Mouse (Mus musculus): ENCODE data around the gene Rhbg. TPM values are rescaled to one million over a fixed set of nuclear protein-coding genes. Genes with fewer than 3 reads are reported as not detected.

Gene Rhbg
- polyA plus RNA-seq, 1 experiment from 2014 or later, result 0.37 TPM

DNA sequence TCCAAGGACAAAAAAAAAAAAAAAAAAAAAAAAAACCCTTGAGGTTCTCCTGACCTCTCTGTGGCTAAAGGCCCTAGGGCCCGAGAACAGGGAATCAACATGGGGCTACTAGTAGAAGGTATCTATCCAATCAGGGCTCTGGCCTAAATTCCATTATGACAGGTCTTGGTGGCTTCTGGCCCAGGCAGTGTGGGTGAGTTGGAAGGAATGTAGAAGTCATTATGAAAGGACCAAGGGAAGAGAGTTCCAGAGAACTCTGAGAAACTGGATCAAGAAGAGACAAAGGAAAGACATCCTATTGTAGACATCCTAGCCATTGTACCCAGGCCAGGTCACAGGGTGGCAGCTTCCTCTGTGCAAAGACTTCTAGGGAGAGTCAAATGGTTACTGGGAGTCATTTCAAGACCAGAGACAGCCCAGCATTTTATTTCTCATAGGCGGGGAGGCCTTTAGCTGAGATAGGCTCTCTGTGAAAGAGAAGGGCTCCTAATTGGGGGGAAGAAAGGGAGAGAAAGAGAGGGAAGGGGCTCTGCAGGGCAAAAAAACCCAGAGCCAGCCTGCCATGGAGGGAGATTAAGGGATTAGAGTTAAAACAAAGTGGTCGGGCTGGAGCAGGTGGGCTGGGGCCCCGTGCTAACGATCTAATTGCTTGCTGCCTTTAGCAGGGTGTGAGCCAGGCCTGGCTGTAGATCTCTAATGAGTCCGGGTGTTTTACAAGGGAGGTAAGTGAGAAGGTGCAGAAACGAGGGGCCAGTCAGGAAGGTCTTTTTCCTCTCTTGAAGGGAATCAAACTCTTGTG is 21.5 kb downstream of the Rhbg start:
- Histone ChIP-seq H3K9me3 (no peaks in the 10 kb centered on the region), H3K4me3 (0 out of 2 replicates have a peak overlapping the region, but pooled peaks have one; percentile 23), H3K36me3 (replicated peaks) (peaks cover 24% of the 10 kb centered on the region), H3K27ac (peak overlapping the region; percentile 88), H3K4me1 (peaks cover 100% of the 10 kb centered on the region), H3K27me3 (ENCODE audit: poor library complexity, severe bottlenecking) (peaks cover 100% of the 10 kb centered on the region)
- 10% methylated on average over 7 of the region's 7 CpGs for WGBS
- peak; percentile 67 for DNase-seq (ENCODE audit: extremely low spot score, low spot score)

DNA sequence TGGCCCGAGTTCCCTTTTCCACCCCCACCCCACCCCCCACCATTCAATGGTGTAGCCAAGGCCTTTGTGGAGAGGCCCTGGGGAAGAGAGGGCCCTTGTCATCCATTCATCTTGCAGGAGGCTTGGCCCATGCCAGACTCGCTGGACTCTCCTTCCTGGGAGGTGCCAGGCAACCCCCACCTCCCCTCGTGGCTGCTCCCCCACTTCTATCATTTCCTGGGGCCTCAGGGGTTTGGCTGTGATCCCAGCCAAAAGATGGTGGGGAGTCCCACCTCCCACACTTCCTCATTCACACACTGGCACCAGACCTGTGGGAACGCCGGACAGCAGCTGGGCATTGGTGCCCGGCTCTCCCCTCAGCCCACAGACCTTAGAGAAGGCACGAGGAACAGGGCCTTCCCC is 22.2 kb downstream of the Rhbg start:
- Histone ChIP-seq H3K4me3 (peak overlapping the region; percentile 1; the same call in 1 of the 2 replicates), H3K4me1 (peaks cover 100% of the 10 kb centered on the region), H3K36me3 (replicated peaks) (peaks cover 32% of the 10 kb centered on the region), H3K27ac (peak overlapping the region; percentile 88), H3K27me3 (ENCODE audit: poor library complexity, severe bottlenecking) (peaks cover 100% of the 10 kb centered on the region), H3K9me3 (no peaks in the 10 kb centered on the region)
- no peak for DNase-seq (ENCODE audit: extremely low spot score, low spot score)
- WGBS, result 48% methylated on average over 7 of the region's 7 CpGs

DNA sequence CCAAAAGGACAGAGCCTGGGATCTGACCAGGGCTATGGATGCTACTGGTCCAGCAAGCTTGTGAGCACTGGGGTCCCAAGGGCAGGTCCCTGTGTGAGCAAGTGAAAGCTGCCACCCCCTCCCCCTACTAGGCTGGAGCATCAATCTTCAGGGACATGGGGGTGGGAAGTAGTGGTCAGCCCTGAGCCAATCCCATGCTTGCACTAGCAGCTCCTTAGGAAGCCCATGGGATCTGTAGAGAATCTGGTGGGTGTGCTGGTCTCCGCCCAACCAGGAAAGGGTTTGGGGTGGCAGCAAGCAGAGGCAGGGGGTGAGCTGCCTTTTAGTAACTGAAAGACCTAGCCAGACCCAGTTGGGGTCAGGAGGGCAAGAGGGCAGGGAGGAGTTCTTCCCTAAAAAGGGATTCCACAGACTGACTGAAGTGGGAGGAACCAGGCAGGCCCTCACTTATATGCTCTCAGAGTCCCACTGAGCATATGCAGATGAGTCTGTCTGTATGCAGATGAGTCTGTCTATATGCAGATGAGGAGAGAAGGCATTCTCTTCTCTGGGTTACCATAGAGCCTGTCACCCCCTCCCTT is 23.4 kb downstream of the Rhbg start:
- peak overlapping the region; percentile 88 for H3K27ac ChIP-seq
- peaks cover 43% of the 10 kb centered on the region for H3K36me3 ChIP-seq (replicated peaks)
- H3K4me1 ChIP-seq, result peaks cover 100% of the 10 kb centered on the region
- no peak for DNase-seq (ENCODE audit: extremely low spot score, low spot score)
- 26% methylated on average over 1 of the region's 1 CpGs for WGBS
- H3K9me3 ChIP-seq, result no peaks in the 10 kb centered on the region
- peaks cover 99% of the 10 kb centered on the region for H3K27me3 ChIP-seq (ENCODE audit: poor library complexity, severe bottlenecking)
- H3K4me3 ChIP-seq, result peak overlapping the region; percentile 6; the same call in 1 of the 2 replicates

GRCm38 (mm10) chr3:88230262-88231047 is 24.1 kb downstream of the Rhbg start:
- Histone ChIP-seq H3K4me1 (peaks cover 100% of the 10 kb centered on the region), H3K4me3 (peak overlapping the region; percentile 6; the same call in 1 of the 2 replicates), H3K9me3 (no peaks in the 10 kb centered on the region), H3K27me3 (ENCODE audit: poor library complexity, severe bottlenecking) (peaks cover 99% of the 10 kb centered on the region), H3K27ac (peak overlapping the region; percentile 88), H3K36me3 (replicated peaks) (peaks cover 50% of the 10 kb centered on the region)
- no peak for DNase-seq (ENCODE audit: extremely low spot score, low spot score)
- WGBS, result 41% methylated on average over 17 of the region's 17 CpGs

GRCm38 (mm10) chr3:88229526-88229925 is 25.0 kb downstream of the Rhbg start:
- no peak for DNase-seq (ENCODE audit: extremely low spot score, low spot score)
- H3K9me3 ChIP-seq, result no peaks in the 10 kb centered on the region
- H3K27me3 ChIP-seq (ENCODE audit: poor library complexity, severe bottlenecking), result peaks cover 99% of the 10 kb centered on the region
- peaks cover 100% of the 10 kb centered on the region for H3K4me1 ChIP-seq
- peaks cover 59% of the 10 kb centered on the region for H3K36me3 ChIP-seq (replicated peaks)
- 77% methylated on average over 6 of the region's 6 CpGs for WGBS
- peak overlapping the region; percentile 88; the same call in 1 of the 2 replicates for H3K27ac ChIP-seq
- H3K4me3 ChIP-seq, result no peak overlapping the region; the same call in 1 of the 2 replicates

GRCm38 (mm10) chr3:88228906-88229305 is 25.6 kb downstream of the Rhbg start:
- H3K27ac ChIP-seq, result peak overlapping the region; percentile 54; the same call in 1 of the 2 replicates
- 54% methylated on average over 4 of the region's 4 CpGs for WGBS
- H3K4me1 ChIP-seq, result peaks cover 100% of the 10 kb centered on the region
- H3K27me3 ChIP-seq (ENCODE audit: poor library complexity, severe bottlenecking), result peaks cover 99% of the 10 kb centered on the region
- DNase-seq (ENCODE audit: extremely low spot score, low spot score), result no peak
- no peak overlapping the region for H3K4me3 ChIP-seq
- no peaks in the 10 kb centered on the region for H3K9me3 ChIP-seq
- H3K36me3 ChIP-seq (replicated peaks), result peaks cover 65% of the 10 kb centered on the region

- H3K27me3 ChIP-seq (ENCODE audit: poor library complexity, severe bottlenecking), result peaks cover 99% of the 10 kb centered on the region
- no peaks in the 10 kb centered on the region for H3K9me3 ChIP-seq
- peak overlapping the region; percentile 54 for H3K27ac ChIP-seq
- no peak for DNase-seq (ENCODE audit: extremely low spot score, low spot score)
- WGBS, result 64% methylated on average over 6 of the region's 6 CpGs
- H3K4me1 ChIP-seq, result peaks cover 100% of the 10 kb centered on the region
- H3K36me3 ChIP-seq (replicated peaks), result peaks cover 75% of the 10 kb centered on the region
- peak overlapping the region; percentile 1; the same call in 1 of the 2 replicates for H3K4me3 ChIP-seq
Measured at GRCm38 (mm10) chr3:88227976-88228375, 26.5 kb downstream of the Rhbg start.

DNA sequence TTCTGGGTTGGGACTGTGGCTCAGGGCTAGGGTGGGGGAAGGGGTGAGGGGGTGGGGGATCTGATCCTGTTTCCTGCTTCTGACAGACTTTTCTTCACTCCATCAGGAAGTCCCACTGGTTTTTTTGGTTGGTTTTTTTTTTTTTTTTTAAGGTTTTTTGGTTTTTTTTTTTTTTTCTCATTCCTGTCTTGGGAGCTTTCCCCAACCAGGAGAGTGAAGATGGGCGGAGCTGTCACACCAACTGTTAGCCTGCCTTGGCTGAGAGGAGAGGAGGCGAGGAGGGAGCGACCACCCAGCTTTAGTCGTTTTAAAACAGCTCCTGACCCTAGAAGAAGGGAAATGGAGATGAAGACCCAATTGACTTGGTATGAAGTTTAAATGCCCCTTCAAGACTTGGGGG is 27.2 kb downstream of the Rhbg start:
- no peak overlapping the region; the same call in 1 of the 2 replicates for H3K4me3 ChIP-seq
- H3K4me1 ChIP-seq, result peaks cover 100% of the 10 kb centered on the region
- peak overlapping the region; percentile 62; the same call in 1 of the 2 replicates for H3K27ac ChIP-seq
- WGBS, result 41% methylated on average over 4 of the region's 4 CpGs
- no peaks in the 10 kb centered on the region for H3K9me3 ChIP-seq
- no peak for DNase-seq (ENCODE audit: extremely low spot score, low spot score)
- peaks cover 99% of the 10 kb centered on the region for H3K27me3 ChIP-seq (ENCODE audit: poor library complexity, severe bottlenecking)
- H3K36me3 ChIP-seq (replicated peaks), result peaks cover 82% of the 10 kb centered on the region

DNA sequence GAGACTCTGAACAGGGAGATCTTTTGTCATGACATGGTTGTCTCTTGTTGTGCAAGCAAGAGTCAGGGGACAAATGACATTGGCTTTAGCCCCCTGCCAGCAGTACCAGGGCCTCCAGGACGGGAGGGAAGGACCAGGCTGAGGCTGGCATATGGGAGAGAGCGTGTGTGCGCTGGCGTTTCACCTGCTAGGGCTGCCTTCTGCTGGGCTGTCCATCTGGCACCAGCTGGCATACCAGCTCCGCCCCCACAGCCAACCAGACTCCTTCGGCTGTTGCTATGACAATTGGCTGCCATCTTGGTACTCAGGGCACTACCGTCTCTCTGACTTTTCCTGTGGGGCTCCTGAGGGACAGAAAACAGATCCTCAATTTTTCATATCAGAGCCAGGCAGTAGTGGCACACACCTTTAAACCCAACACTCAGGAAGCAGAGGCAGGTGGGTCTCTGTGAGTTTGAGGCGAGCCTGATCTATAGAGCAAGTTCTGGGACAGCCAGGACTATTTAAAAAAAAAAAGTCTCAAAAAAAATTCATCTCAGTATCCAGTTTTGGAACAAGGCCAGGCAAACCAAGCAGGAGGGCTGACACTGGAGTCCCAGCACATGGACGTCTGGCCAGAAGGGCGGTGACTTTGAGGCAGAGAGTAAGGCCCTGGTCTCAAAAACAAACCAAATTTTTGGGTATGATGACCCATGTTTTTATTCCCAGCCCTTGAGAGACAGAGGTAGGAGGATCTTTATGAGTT is 28.2 kb downstream of the Rhbg start:
- Histone ChIP-seq H3K4me3 (peak overlapping the region; percentile 18; the same call in 1 of the 2 replicates), H3K4me1 (peaks cover 100% of the 10 kb centered on the region), H3K36me3 (replicated peaks) (peaks cover 92% of the 10 kb centered on the region), H3K9me3 (no peaks in the 10 kb centered on the region), H3K27ac (peak overlapping the region; percentile 75), H3K27me3 (ENCODE audit: poor library complexity, severe bottlenecking) (peaks cover 99% of the 10 kb centered on the region)
- DNase-seq (ENCODE audit: extremely low spot score, low spot score), result no peak
- WGBS, result 87% methylated on average over 10 of the region's 10 CpGs

GRCm38 (mm10) chr3:88224929-88225328 is 29.6 kb downstream of the Rhbg start:
- H3K9me3 ChIP-seq, result no peaks in the 10 kb centered on the region
- peaks cover 100% of the 10 kb centered on the region for H3K36me3 ChIP-seq (replicated peaks)
- peak overlapping the region; percentile 75 for H3K27ac ChIP-seq
- DNase-seq (ENCODE audit: extremely low spot score, low spot score), result no peak
- WGBS, result 56% methylated on average over 2 of the region's 2 CpGs
- H3K27me3 ChIP-seq (ENCODE audit: poor library complexity, severe bottlenecking), result peaks cover 99% of the 10 kb centered on the region
- H3K4me3 ChIP-seq, result peak overlapping the region; percentile 19; the same call in 1 of the 2 replicates
- peaks cover 100% of the 10 kb centered on the region for H3K4me1 ChIP-seq

- Histone ChIP-seq H3K27ac (peak overlapping the region; percentile 98), H3K27me3 (ENCODE audit: poor library complexity, severe bottlenecking) (peaks cover 99% of the 10 kb centered on the region), H3K9me3 (no peaks in the 10 kb centered on the region), H3K36me3 (replicated peaks) (peaks cover 96% of the 10 kb centered on the region), H3K4me3 (peak overlapping the region; percentile 78; the same call in 1 of the 2 replicates), H3K4me1 (peaks cover 99% of the 10 kb centered on the region)
- WGBS, result 77% methylated on average over 6 of the region's 6 CpGs
- no peak for DNase-seq (ENCODE audit: extremely low spot score, low spot score)
Measured at GRCm38 (mm10) chr3:88222446-88222845, 32.1 kb downstream of the Rhbg start.

All from forebrain, embryonic 10.5 days (tissue).